Mouse (Mus musculus): ENCODE measurements at regions not wholly inside any gene's neighbourhood (a gene's known extent, or its start where the extent isn't known, plus 50 kb on each side); places are given as distances from the start of the nearest gene placed in this dataset.

- peak; percentile 27 to 69 for DNase-seq (ENCODE audit: low spot score in 2 of 2)
- intact Hi-C loops (cut with DNase I): loop anchor here (5.0 kb wide), 1 partner anchor 39 kb away; no protein-coding TSS in a partner anchor
These were observed 51.9 kb upstream of the Cacna1a start for GRCm38 (mm10) chr8:84336376-84336775.

GRCm38 (mm10) chr8:84334333-84334732 lies 53.9 kb upstream of the Cacna1a start:
- DNase-seq (ENCODE audit: low spot score in 2 of 2): peak in 1 of 2 experiments; percentile 60
- intact Hi-C loops (cut with DNase I): no loop called here

- intact Hi-C loops (cut with DNase I): no loop called here
- DNase-seq (ENCODE audit: low spot score in 2 of 2): peak; percentile 14 to 26
These were observed 56.7 kb upstream of the Cacna1a start for GRCm38 (mm10) chr8:84331562-84331961.

- DNase-seq (ENCODE audit: low spot score in 2 of 2): peak; percentile 33 to 66
- intact Hi-C loops (cut with DNase I): no loop called here
These were observed 58.7 kb upstream of the Cacna1a start for GRCm38 (mm10) chr8:84329535-84329934.

- DNase-seq (ENCODE audit: low spot score in 2 of 2): no peak
- intact Hi-C loops (cut with DNase I): no loop called here
These were observed 52.6 kb upstream of the Ccdc130 start for GRCm38 (mm10) chr8:84322761-84323160.

- DNase-seq (ENCODE audit: low spot score in 2 of 2): no peak
- intact Hi-C loops (cut with DNase I): no loop called here
These were observed 51.7 kb upstream of the Ccdc130 start for GRCm38 (mm10) chr8:84321841-84322240.
